Mouse (Mus musculus) C2C12 (cell line): ENCODE results near the gene Pard3. TPM values are rescaled to one million over a fixed set of nuclear protein-coding genes. Genes with fewer than 3 reads are reported as not detected.

ENCODE experiments used
- H3K27me3 ChIP-seq: one replicate; pipeline ENCODE4 v1.6.1; 2011; ENCODE audit not compliant: control insufficient read depth, insufficient read depth, insufficient read length
- H3K36me3 ChIP-seq: one replicate; pipeline ENCODE4 v1.6.1; 2011; ENCODE audit not compliant: control insufficient read depth, insufficient read depth
- H3K4me3 ChIP-seq: one replicate; pipeline ENCODE4 v1.5.1; 2011; ENCODE audit warnings: mild to moderate bottlenecking, control low read depth; ENCODE audit not compliant: poor library complexity, insufficient read depth, severe bottlenecking
- H3K79me2 ChIP-seq: one replicate; pipeline ENCODE4 v1.6.1; 2011; ENCODE audit not compliant: control insufficient read depth, insufficient read depth
- H3K79me3 ChIP-seq: one replicate; pipeline ENCODE4 v1.6.1; 2011; ENCODE audit warnings: low read depth, control low read depth
- H3ac ChIP-seq: one replicate; pipeline ENCODE3; 2011; ENCODE audit warnings: low read depth; ENCODE audit not compliant: control insufficient read depth, insufficient read length
- CEBPB ChIP-seq: IDR thresholded peaks from one replicate; pipeline ENCODE4 v1.6.1; 2011; ENCODE audit warnings: low read depth, mild to moderate bottlenecking, control low read depth, moderate library complexity
- CTCF ChIP-seq: IDR thresholded peaks from one replicate; pipeline ENCODE4 v1.5.1; 2011; ENCODE audit not compliant: control insufficient read depth, insufficient read depth, insufficient read length
- FOSL1 ChIP-seq: IDR thresholded peaks from one replicate; pipeline ENCODE4 v1.8.0; 2011; ENCODE audit warnings: mild to moderate bottlenecking, low read length; ENCODE audit not compliant: poor library complexity, insufficient read depth, severe bottlenecking
- MAX ChIP-seq: IDR thresholded peaks from one replicate; pipeline ENCODE4 v1.6.1; 2011; ENCODE audit warnings: mild to moderate bottlenecking, control low read depth
- MYOD1 ChIP-seq: IDR thresholded peaks from one replicate; pipeline ENCODE4 v1.6.1; 2011; ENCODE audit warnings: low read depth; ENCODE audit not compliant: control insufficient read depth, insufficient read length
- MYOG ChIP-seq: IDR thresholded peaks from one replicate; pipeline ENCODE4 v1.6.1; 2011; ENCODE audit not compliant: control insufficient read depth, insufficient read length; ENCODE audit errors: extremely low read depth
- USF1 ChIP-seq: IDR thresholded peaks from one replicate; pipeline ENCODE4 v1.6.1; 2011; ENCODE audit warnings: low read depth, mild to moderate bottlenecking, control low read depth, moderate library complexity
- polyA plus RNA-seq: library from polyadenylated mRNA; unstranded; fragments of >200 nt; fragmentation: generic; extraction: Trizol; gene quantifications from one replicate; pipeline ENCODE4 v1.2.1, GENCODE M21; 2012; ENCODE audit warnings: missing spikeins

Pard3 gene
- polyA plus RNA-seq, 1 experiment = 8.4 TPM

DNA sequence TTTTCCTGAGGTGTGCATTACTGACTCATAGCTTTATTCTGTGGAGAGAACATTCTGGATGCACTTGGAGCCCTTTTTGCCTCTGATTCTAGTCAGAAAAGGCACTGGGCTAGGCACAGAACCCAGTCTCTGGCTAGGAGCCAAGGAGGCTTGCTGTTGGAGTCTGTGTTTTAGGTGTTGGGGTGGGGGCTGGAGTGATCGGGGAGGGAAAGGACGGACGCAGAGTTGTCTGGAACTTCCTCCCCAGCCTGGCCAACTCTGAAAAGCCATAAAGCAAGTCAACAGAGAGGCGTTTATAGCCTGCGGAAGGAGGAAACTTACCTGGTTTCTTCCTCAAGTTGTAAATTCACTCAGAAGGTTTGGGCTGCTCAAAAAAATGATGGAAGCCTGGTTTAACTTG lies 70.6 kb downstream of the Pard3 start:
- no peak overlapping the region for H3K4me3 ChIP-seq
- peaks cover 25% of the 10 kb centered on the region for H3K79me3 ChIP-seq
- H3K79me2 ChIP-seq = peaks cover 76% of the 10 kb centered on the region
- no peak overlapping the region for H3ac ChIP-seq
- no peaks in the 10 kb centered on the region for H3K27me3 ChIP-seq
- H3K36me3 ChIP-seq = no peaks in the 10 kb centered on the region
- TF ChIP-seq MYOG (no peak), CTCF (no peak), CEBPB (no peak), USF1 (no peak), FOSL1 (no peak), MYOD1 (no peak), MAX (no peak)

DNA sequence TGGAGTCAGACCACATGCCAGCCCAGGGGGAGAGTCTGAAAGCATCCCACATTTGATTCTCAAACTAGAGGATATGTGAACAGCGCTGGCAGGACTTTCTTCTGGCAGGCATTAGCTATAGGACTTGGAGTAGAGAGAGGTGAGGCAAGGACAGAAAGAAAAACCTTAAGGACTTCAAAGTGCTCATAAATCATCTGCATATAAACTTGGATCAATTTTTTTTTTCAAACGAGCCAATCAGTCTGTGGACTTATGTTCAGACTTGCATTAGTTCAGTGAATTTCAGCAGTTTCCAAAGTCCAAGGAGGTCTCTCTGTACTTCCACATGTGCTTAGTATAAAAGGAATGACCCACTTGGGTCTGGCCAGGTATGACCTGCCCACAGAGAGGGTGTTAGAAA lies 72.5 kb downstream of the Pard3 start:
- Histone ChIP-seq H3K79me2 (peaks cover 74% of the 10 kb centered on the region), H3ac (no peak overlapping the region), H3K4me3 (no peak overlapping the region), H3K79me3 (peaks cover 29% of the 10 kb centered on the region), H3K36me3 (no peaks in the 10 kb centered on the region), H3K27me3 (no peaks in the 10 kb centered on the region)
- TF ChIP-seq MYOD1 = no peak
- TF ChIP-seq MAX = no peak
- TF ChIP-seq FOSL1 = no peak
- no peak for TF ChIP-seq CTCF
- TF ChIP-seq USF1 = no peak
- no peak for TF ChIP-seq CEBPB
- TF ChIP-seq MYOG = no peak

DNA sequence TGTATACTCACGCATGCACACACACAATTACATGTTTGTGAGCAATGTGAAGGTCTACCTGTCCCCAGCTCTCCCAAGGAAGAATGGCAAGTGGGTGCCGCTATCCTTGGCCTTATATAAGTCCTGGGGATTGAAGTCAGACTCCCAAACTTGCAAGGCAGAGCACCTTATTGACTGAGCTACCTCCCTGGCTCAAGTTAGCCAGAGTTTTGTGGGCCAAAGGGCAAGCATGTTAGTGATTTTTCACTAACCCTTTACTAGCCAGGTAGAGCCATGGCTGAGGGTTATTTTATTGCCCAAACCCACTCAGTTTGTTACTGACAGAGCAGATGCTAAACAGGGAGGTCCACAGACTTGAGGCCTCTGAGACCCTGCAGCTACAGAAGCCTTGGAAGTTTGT lies 73.1 kb downstream of the Pard3 start:
- no peaks in the 10 kb centered on the region for H3K36me3 ChIP-seq
- TF ChIP-seq FOSL1 (no peak), CEBPB (no peak), USF1 (no peak), MAX (no peak), CTCF (no peak), MYOG (no peak), MYOD1 (no peak)
- no peaks in the 10 kb centered on the region for H3K27me3 ChIP-seq
- H3K79me3 ChIP-seq = peaks cover 30% of the 10 kb centered on the region
- H3K79me2 ChIP-seq = peaks cover 78% of the 10 kb centered on the region
- no peak overlapping the region for H3ac ChIP-seq
- H3K4me3 ChIP-seq = no peak overlapping the region

DNA sequence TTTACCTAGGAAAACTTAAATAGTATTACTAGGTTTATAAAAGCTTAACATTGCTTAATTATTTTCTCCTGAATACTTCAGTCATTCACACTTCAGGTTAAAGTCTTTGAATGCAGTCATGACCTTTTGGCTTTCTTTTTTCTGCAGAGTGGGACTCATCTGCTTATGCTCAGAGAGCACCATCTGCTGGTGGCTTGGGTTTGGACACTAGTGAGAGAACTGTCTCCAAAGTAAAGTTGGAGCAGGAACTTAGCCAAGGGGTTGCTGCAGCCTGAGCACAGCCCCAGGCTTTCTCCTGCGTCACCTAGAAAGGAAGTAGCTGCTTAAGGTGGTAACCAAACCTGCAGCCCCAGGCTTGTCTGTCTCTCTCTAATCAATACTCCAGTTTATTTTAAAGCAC lies 75.5 kb downstream of the Pard3 start:
- Histone ChIP-seq H3K4me3 (no peak overlapping the region), H3K36me3 (no peaks in the 10 kb centered on the region), H3K79me3 (peaks cover 23% of the 10 kb centered on the region), H3K27me3 (no peaks in the 10 kb centered on the region), H3ac (no peak overlapping the region), H3K79me2 (peaks cover 87% of the 10 kb centered on the region)
- no peak for TF ChIP-seq CEBPB
- no peak for TF ChIP-seq MYOD1
- peak; percentile 26 for TF ChIP-seq CTCF

DNA sequence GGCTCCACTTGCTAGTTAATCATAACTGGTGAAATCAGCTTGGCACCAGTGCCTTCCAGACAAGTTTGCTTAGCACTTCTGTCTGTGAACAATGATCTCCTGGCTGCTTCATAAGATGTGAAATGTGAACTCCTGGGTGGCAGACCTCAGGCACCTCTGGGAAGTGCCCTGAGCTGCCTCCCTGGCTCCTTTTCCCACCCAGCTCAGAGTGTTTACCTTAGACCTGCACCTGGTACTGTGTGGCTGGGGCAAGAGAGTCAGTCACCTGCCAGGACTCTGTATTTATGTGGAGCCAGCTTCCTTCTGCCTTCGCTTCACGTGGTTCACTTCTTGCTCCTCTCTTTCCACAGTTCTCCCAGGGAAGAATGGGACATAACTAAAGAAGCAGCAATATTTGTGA lies 77.3 kb downstream of the Pard3 start:
- Histone ChIP-seq H3ac (no peak overlapping the region), H3K79me2 (peaks cover 88% of the 10 kb centered on the region), H3K79me3 (peaks cover 19% of the 10 kb centered on the region), H3K4me3 (no peak overlapping the region), H3K36me3 (no peaks in the 10 kb centered on the region), H3K27me3 (no peaks in the 10 kb centered on the region)
- no peak for TF ChIP-seq CTCF

DNA sequence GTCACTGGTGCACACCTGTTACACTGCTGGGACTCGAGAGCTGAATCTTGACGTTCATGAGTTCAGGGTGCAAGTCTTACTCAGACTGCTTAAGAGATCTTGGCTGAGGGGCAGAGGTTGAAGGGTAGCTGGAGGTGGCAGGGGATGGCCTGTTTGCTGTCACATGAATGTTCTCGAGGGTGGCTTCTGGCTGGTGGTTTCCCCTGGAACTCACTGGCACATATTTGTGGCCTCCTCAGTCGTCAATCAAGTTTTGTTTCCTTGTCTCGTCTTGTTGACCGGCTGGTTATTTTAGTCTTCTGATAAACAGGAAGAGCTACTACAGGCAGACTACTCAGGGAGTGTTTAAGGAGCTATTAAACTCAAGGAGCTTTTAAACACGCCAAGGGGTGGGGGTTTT lies 79.9 kb downstream of the Pard3 start:
- no peak for TF ChIP-seq FOSL1
- H3ac ChIP-seq = no peak overlapping the region
- peaks cover 23% of the 10 kb centered on the region for H3K79me3 ChIP-seq
- H3K27me3 ChIP-seq = no peaks in the 10 kb centered on the region
- peaks cover 89% of the 10 kb centered on the region for H3K79me2 ChIP-seq
- no peak overlapping the region for H3K4me3 ChIP-seq
- no peaks in the 10 kb centered on the region for H3K36me3 ChIP-seq

DNA sequence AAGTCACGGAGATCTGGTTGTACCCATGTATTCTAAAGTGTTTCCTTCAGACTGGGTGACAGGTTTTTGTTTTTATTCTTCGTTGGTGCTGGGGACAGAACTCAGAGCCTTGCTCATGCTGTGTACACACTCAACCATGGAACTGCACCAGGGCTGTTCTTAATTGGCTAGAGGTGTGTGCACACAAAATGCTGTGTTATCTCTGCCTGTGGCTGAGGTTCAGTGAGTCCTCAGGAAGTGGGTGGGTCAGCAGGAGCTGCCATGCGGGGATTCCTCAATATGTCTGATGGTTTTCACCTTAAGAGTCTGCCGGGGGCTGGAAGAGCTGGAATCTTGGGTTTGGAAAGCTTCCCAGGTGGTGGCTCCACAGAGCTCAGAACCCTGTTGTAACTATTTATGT lies 80.9 kb downstream of the Pard3 start:
- Histone ChIP-seq H3K4me3 (no peak overlapping the region), H3K27me3 (no peaks in the 10 kb centered on the region)

More for the DNA sequence above, 80.9 kb downstream of the Pard3 start:
- Histone ChIP-seq H3ac (no peak overlapping the region), H3K36me3 (no peaks in the 10 kb centered on the region), H3K79me2 (peaks cover 89% of the 10 kb centered on the region), H3K79me3 (peaks cover 23% of the 10 kb centered on the region)
- no peak for TF ChIP-seq MAX
